Mouse (Mus musculus) ovary, adult 18-20 months (tissue): ENCODE data around the gene Olfr1230.

ENCODE experiments used
- DNase-seq: peaks from one replicate; pipeline ENCODE4 v3.0.0; 2022; ENCODE audit warnings: low spot score, mixed read lengths

The Olfr1230 gene

GRCm38 (mm10) chr2:89297168-89297567, at the start of gene Olfr1230:
Gene Olfr1230, minus strand, starts transcription at chr2:89297268.
- no peak for DNase-seq

- DNase-seq: no peak
These were observed 45.2 kb upstream of the Olfr1230 start, which contains the start of gene Olfr1233 for GRCm38 (mm10) chr2:89342298-89342697. Gene Olfr1233, minus strand, starts transcription at chr2:89342398.

GRCm38 (mm10) chr2:89329575-89329974, 32.5 kb upstream of the Olfr1230 start, which contains the start of gene Olfr1232:
Gene Olfr1232, minus strand, starts transcription at chr2:89329675.
- DNase-seq: no peak

GRCm38 (mm10) chr2:89306974-89307373, 9.9 kb upstream of the Olfr1230 start, which contains the start of gene Olfr1231:
Gene Olfr1231, minus strand, starts transcription at chr2:89307074.
- DNase-seq: no peak

- no peak for DNase-seq
These were observed 9.2 kb downstream of the Olfr1230 start, which contains the start of gene Olfr1229 for GRCm38 (mm10) chr2:89287914-89288313. Gene Olfr1229, minus strand, starts transcription at chr2:89288014.

- DNase-seq: no peak
These were observed 43.1 kb downstream of the Olfr1230 start, which contains the start of gene Olfr1228 for GRCm38 (mm10) chr2:89253962-89254361. Gene Olfr1228, minus strand, starts transcription at chr2:89254062.
